Mouse (Mus musculus): ENCODE data around the gene Ankrd10. TPM values are rescaled to one million over a fixed set of nuclear protein-coding genes. Genes with fewer than 3 reads are reported as not detected.

Ankrd10 gene
- 6.1 TPM for polyA plus RNA-seq (2014; fragmentation: Illumina TruSeq; extraction: RNeasy Lipid Tissue Mini Kit (QIAGEN cat#74804); ENCODE audit: low read depth, low replicate concordance)

GRCm38 (mm10) chr8:11635611-11636081 is at the start of gene Ankrd10:
Ankrd10 (minus strand) TSS chr8:11635757.

Other genes starting within 250 kb of the Ankrd10 start
- gene Rab20, start 157.0 kb downstream of the Ankrd10 start, polyA plus RNA-seq (2014; fragmentation: Illumina TruSeq; extraction: RNeasy Lipid Tissue Mini Kit (QIAGEN cat#74804); ENCODE audit: low read depth, low replicate concordance) = 2.1 TPM
- 15.0 TPM for gene Naxd, start 138.3 kb downstream of the Ankrd10 start, polyA plus RNA-seq (2014; fragmentation: Illumina TruSeq; extraction: RNeasy Lipid Tissue Mini Kit (QIAGEN cat#74804); ENCODE audit: low read depth, low replicate concordance)
- gene Cars2, start 85.0 kb downstream of the Ankrd10 start, polyA plus RNA-seq (2014; fragmentation: Illumina TruSeq; extraction: RNeasy Lipid Tissue Mini Kit (QIAGEN cat#74804); ENCODE audit: low read depth, low replicate concordance) = 6.3 TPM
- 9.4 TPM for gene Ing1, start 80.2 kb downstream of the Ankrd10 start, polyA plus RNA-seq (2014; fragmentation: Illumina TruSeq; extraction: RNeasy Lipid Tissue Mini Kit (QIAGEN cat#74804); ENCODE audit: low read depth, low replicate concordance)
- gene 1700016D06Rik, start 65.3 kb upstream of the Ankrd10 start, polyA plus RNA-seq (2014; fragmentation: Illumina TruSeq; extraction: RNeasy Lipid Tissue Mini Kit (QIAGEN cat#74804); ENCODE audit: low read depth, low replicate concordance) = not detected
- 6.4 TPM for gene Arhgef7, start 92.0 kb upstream of the Ankrd10 start, polyA plus RNA-seq (2014; fragmentation: Illumina TruSeq; extraction: RNeasy Lipid Tissue Mini Kit (QIAGEN cat#74804); ENCODE audit: low read depth, low replicate concordance)
- gene Tex29, start 204.7 kb upstream of the Ankrd10 start, polyA plus RNA-seq (2014; fragmentation: Illumina TruSeq; extraction: RNeasy Lipid Tissue Mini Kit (QIAGEN cat#74804); ENCODE audit: low read depth, low replicate concordance) = not detected